Comparison of ENCODE assay signal across 1 mouse cellular context in the genomic region with DNA sequence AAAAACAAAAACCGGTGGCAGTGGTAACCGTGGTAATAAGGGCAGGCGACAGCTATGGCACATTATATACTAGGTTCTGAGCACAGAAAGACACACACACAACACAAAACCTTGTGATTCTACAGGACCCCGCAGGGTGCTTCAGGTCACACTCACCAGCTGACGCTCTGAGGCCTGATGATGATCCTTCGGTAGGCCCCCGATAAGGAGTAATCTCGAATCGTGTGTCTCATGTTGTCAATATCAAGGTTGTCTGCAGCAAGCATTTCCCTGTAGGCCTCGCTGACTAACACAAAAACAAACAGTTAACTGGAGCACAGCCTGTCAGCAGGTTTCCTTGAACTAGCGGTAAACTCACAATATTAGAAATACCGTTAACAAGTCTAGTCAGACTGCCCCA.
TF ChIP-seq lines count a peak whose summit lies in the region.

No protein-coding gene starts in this region.

TF ChIP-seq in MEL, 35 proteins besides CTCF, POLR2A, EP300 and RAD21 (continued from another document):
- TF ChIP-seq ELF1 (IDR thresholded peaks at IDR 0.05; ENCODE audit: low read depth, low read length), result no peak
- no peak for TF ChIP-seq ZC3H11A (IDR thresholded peaks at IDR 0.05; ENCODE audit: low read depth, low read length)
- no peak for TF ChIP-seq MEF2A (IDR thresholded peaks at IDR 0.05; ENCODE audit: extremely low read depth, insufficient replicate concordance, low read depth, low read length, poor library complexity, severe bottlenecking)
- TF ChIP-seq MAFK (IDR thresholded peaks at IDR 0.05; ENCODE audit: borderline replicate concordance, low read depth, low read length), result no peak
- peak; percentile 67 for TF ChIP-seq SIN3A (IDR thresholded peaks at IDR 0.05; ENCODE audit: low read length)
- TF ChIP-seq GABPA (IDR thresholded peaks at IDR 0.05; ENCODE audit: low read depth, low read length), result no peak
- no peak for TF ChIP-seq POLR2AphosphoS5 (IDR thresholded peaks at IDR 0.05; ENCODE audit: borderline replicate concordance, low read depth, low read length)
- no peak for TF ChIP-seq HCFC1 (IDR thresholded peaks at IDR 0.05; ENCODE audit: low read depth, low read length)
- no peak for TF ChIP-seq USF2 (IDR thresholded peaks at IDR 0.05; ENCODE audit: borderline replicate concordance in 1 of 2, insufficient read depth in 1 of 2, low read depth in 1 of 2, low read length in 2 of 2)
- TF ChIP-seq BHLHE40 (IDR thresholded peaks at IDR 0.05; ENCODE audit: borderline replicate concordance, low read depth, low read length), result no peak
- TF ChIP-seq CHD1 (IDR thresholded peaks at IDR 0.05; ENCODE audit: low read depth, low read length), result no peak
- 0 out of 2 replicates have a peak, but pooled peaks have one; percentile 17 for TF ChIP-seq USF1 (IDR thresholded peaks at IDR 0.05; ENCODE audit: low read depth, low read length)
- peak; percentile 24; the same call in 1 of the 2 replicates for TF ChIP-seq POLR2AphosphoS2 (IDR thresholded peaks at IDR 0.05; ENCODE audit: low read length)
- TF ChIP-seq MAZ (IDR thresholded peaks at IDR 0.05; ENCODE audit: low read depth, low read length), result no peak
- no peak for TF ChIP-seq CHD2 (IDR thresholded peaks at IDR 0.05; ENCODE audit: low read length)
- 0 out of 2 replicates have a peak, but pooled peaks have one; percentile 28 for TF ChIP-seq MXI1 (IDR thresholded peaks at IDR 0.05; ENCODE audit: low read depth, low read length)
- no peak for TF ChIP-seq MAX (IDR thresholded peaks at IDR 0.05; ENCODE audit: low read length)
- no peak for TF ChIP-seq TAL1 (IDR thresholded peaks at IDR 0.05; ENCODE audit: low read length)
- TF ChIP-seq TBP (IDR thresholded peaks at IDR 0.05; ENCODE audit: low read depth, low read length), result no peak
- no peak for TF ChIP-seq MYC (IDR thresholded peaks at IDR 0.05; ENCODE audit: low read depth, low read length)
- no peak for TF ChIP-seq ZNF384 (IDR thresholded peaks at IDR 0.05; ENCODE audit: low read depth, low read length)
- no peak for TF ChIP-seq MYB (IDR thresholded peaks at IDR 0.05; ENCODE audit: low read depth, low read length)
- TF ChIP-seq SMC3 (IDR thresholded peaks at IDR 0.05; ENCODE audit: low read depth, low read length), result no peak
- TF ChIP-seq ZMIZ1 (IDR thresholded peaks at IDR 0.05; ENCODE audit: low read depth, low read length), result no peak
